Mouse (Mus musculus) olfactory bulb, adult 2 months (tissue): Measurements from ENCODE around the gene Cfap126.
"Not testable (repeated sequence)": the region's sequence is repeated elsewhere in the genome, so short reads cannot be mapped to it uniquely, and the experiment has no call there.

Experiments used
- CTCF ChIP-seq: fragments of 200-500 bp; IDR thresholded peaks from 2 replicates; pipeline ENCODE4 v1.5.1; 2012; ENCODE audit warnings: low read depth, mild to moderate bottlenecking, low read length, moderate library complexity; ENCODE audit not compliant: insufficient read depth
- POLR2A ChIP-seq: fragments of 200-500 bp; IDR thresholded peaks from 2 replicates; pipeline ENCODE4 v1.6.1; 2012; ENCODE audit warnings: mild to moderate bottlenecking, low read depth, low read length, moderate library complexity; ENCODE audit not compliant: insufficient read depth

GRCm38 (mm10) chr1:171067928-171068327 lies 45.8 kb upstream of the Cfap126 start:
- not testable (repeated sequence) for TF ChIP-seq CTCF, POLR2A
